Mouse (Mus musculus) sigmoid colon, adult 10 weeks (tissue): ENCODE measurements around the gene Fam183b. TPM values are rescaled to one million over a fixed set of nuclear protein-coding genes. Genes with fewer than 3 reads are reported as not detected.

Experiments used
- polyA plus RNA-seq: library from polyadenylated mRNA; stranded (reverse); fragments of 350-450 nt; fragmentation: Illumina TruSeq; extraction: RNeasy Lipid Tissue Mini Kit (QIAGEN cat#74804); gene quantifications from one replicate; pipeline ENCODE4 v1.2.3, GENCODE M21; 2014; ENCODE audit warnings: low read depth, low replicate concordance

Gene Fam183b
- not detected for polyA plus RNA-seq

GRCm38 (mm10) chr11:58801558-58802228 lies at the start of gene Fam183b:
Fam183b (minus strand) TSS chr11:58801960.

GRCm38 (mm10) chr11:58846919-58847461 lies 45.2 kb upstream of the Fam183b start, which contains the start of gene Gm12258:
Gm12258 (plus strand) TSS chr11:58847158.

GRCm38 (mm10) chr11:58838951-58839350 lies 37.2 kb upstream of the Fam183b start, which contains the start of gene Olfr311:
Olfr311 (plus strand) TSS chr11:58839251.

GRCm38 (mm10) chr11:58828937-58829336 lies 27.2 kb upstream of the Fam183b start, which contains the start of gene Olfr312:
Olfr312 (plus strand) TSS chr11:58829237.

GRCm38 (mm10) chr11:58814700-58815099 lies 12.9 kb upstream of the Fam183b start, which contains the start of gene Olfr313:
Olfr313 (plus strand) TSS chr11:58815000.

GRCm38 (mm10) chr11:58782480-58783089 lies 19.2 kb downstream of the Fam183b start, which contains the start of gene Olfr314:
Olfr314 (plus strand) TSS chr11:58782952.

GRCm38 (mm10) chr11:58772888-58773287 lies 28.9 kb downstream of the Fam183b start, which contains the start of gene Olfr315:
Olfr315 (plus strand) TSS chr11:58773188.

GRCm38 (mm10) chr11:58752434-58752833 lies 49.3 kb downstream of the Fam183b start, which contains the start of gene Olfr316:
Olfr316 (plus strand) TSS chr11:58752734.

Other genes with a start within 250 kb of the Fam183b start
- not detected for gene Olfr328, start 246.3 kb downstream of the Fam183b start, polyA plus RNA-seq
- gene Olfr224, start 231.4 kb downstream of the Fam183b start, polyA plus RNA-seq = not detected
- not detected for gene Olfr325, start 224.2 kb downstream of the Fam183b start, polyA plus RNA-seq
- gene Olfr324, start 206.8 kb downstream of the Fam183b start, polyA plus RNA-seq = not detected
- gene 2210407C18Rik, start 185.9 kb downstream of the Fam183b start, polyA plus RNA-seq = 45.8 TPM
- gene Olfr323, start 171.5 kb downstream of the Fam183b start, polyA plus RNA-seq = not detected
- not detected for gene Trim58, start 161.5 kb downstream of the Fam183b start, polyA plus RNA-seq
- not detected for gene Olfr322, start 143.2 kb downstream of the Fam183b start, polyA plus RNA-seq
- gene Olfr320, start 120.9 kb downstream of the Fam183b start, polyA plus RNA-seq = not detected
- gene Olfr319, start 102.8 kb downstream of the Fam183b start, polyA plus RNA-seq = not detected
- gene Olfr318, start 77.9 kb downstream of the Fam183b start, polyA plus RNA-seq = not detected
- not detected for gene Olfr317, start 62.7 kb downstream of the Fam183b start, polyA plus RNA-seq
- not detected for gene Olfr316, start 49.2 kb downstream of the Fam183b start, polyA plus RNA-seq
- gene Olfr315, start 28.8 kb downstream of the Fam183b start, polyA plus RNA-seq = not detected
- not detected for gene Olfr314, start 19.0 kb downstream of the Fam183b start, polyA plus RNA-seq
- gene Olfr313, start 13.0 kb upstream of the Fam183b start, polyA plus RNA-seq = not detected
- not detected for gene Olfr312, start 27.3 kb upstream of the Fam183b start, polyA plus RNA-seq
- gene Olfr311, start 37.3 kb upstream of the Fam183b start, polyA plus RNA-seq = not detected
- gene Gm12258, start 45.2 kb upstream of the Fam183b start, polyA plus RNA-seq = 12.9 TPM
- gene 2810021J22Rik, start 65.3 kb upstream of the Fam183b start, polyA plus RNA-seq = 8.3 TPM
- gene Zfp39, start 102.3 kb upstream of the Fam183b start, polyA plus RNA-seq = 3.9 TPM
- not detected for gene Btnl10, start 115.9 kb upstream of the Fam183b start, polyA plus RNA-seq
- gene Rnf187, start 137.0 kb upstream of the Fam183b start, polyA plus RNA-seq = 6.2 TPM
- not detected for gene Hist3h2ba, start 147.0 kb upstream of the Fam183b start, polyA plus RNA-seq
- 18.4 TPM for gene Hist3h2a, start 152.7 kb upstream of the Fam183b start, polyA plus RNA-seq
- 0.41 TPM for gene Trim17, start 152.7 kb upstream of the Fam183b start, polyA plus RNA-seq
- 2.8 TPM for gene Trim11, start 176.1 kb upstream of the Fam183b start, polyA plus RNA-seq